Comparison of ENCODE assay signal across 22 mouse cellular contexts in the genomic region with DNA sequence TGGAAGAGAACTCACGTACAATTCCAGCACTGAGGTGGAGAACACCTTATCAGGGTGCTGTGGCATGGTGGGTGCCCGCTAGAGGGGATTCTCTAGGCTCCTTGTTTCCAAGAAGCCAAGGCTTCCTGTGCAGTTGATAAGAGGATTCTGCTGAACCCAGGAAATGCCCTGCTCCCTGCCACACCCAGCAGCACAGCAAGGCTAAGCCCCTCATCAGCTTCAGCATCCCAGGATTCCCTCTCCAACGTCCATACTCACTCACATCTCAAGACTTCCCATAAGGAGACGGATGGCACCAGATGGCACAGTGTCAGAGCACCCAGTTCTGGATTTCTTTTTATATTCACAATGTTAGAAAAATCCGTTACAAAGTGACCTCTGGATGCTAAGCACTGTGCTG.
"Had no signal": no experiment of that assay in that cellular context is flagged by ENCODE, and none has a peak within 500 bp of the region (broad histone marks: within the 10 kb centered on the region; RNA-seq: fewer than 3 reads in every experiment).

No protein-coding gene starts in this region.

- H3K4me3 ChIP-seq: forebrain, embryonic 15.5 days; heart, adult 2 months; heart, embryonic 13.5 days; heart, embryonic 15.5 days; hindbrain, embryonic 10.5 days; hindbrain, embryonic 12.5 days; limb, embryonic 13.5 days; limb, embryonic 15.5 days; liver, embryonic 13.5 days; liver, embryonic 15.5 days had no signal

- H3K9ac ChIP-seq: forebrain, embryonic 15.5 days; forebrain, postnatal 0 days; heart, embryonic 13.5 days; heart, embryonic 15.5 days; hindbrain, embryonic 12.5 days; hindbrain, embryonic 14.5 days; limb, embryonic 13.5 days; limb, embryonic 15.5 days; liver, embryonic 13.5 days; liver, embryonic 15.5 days had no signal

- H3K4me2 ChIP-seq: forebrain, embryonic 15.5 days; heart, embryonic 11.5 days; heart, embryonic 13.5 days; heart, embryonic 15.5 days; hindbrain, embryonic 12.5 days; hindbrain, embryonic 14.5 days; limb, embryonic 13.5 days; limb, embryonic 15.5 days; liver, embryonic 11.5 days; liver, embryonic 13.5 days; liver, embryonic 15.5 days had no signal

- DNase-seq: forebrain, postnatal 0 days; gastrocnemius, postnatal 25 days; heart, adult 2 months; heart, postnatal 14 days; heart, postnatal 4 days; layer of hippocampus, adult 9-11 months; layer of hippocampus, postnatal 36 days; left cerebral cortex, postnatal 4 days; liver, embryonic 13.5 days had no signal

- ATAC-seq: forebrain, embryonic 15.5 days; hindbrain, embryonic 16.5 days; inflammation-experienced regulatory T-cells, adult 6 months had no signal

- H3K27me3 ChIP-seq: forebrain, embryonic 15.5 days; heart, embryonic 13.5 days; heart, embryonic 15.5 days; hindbrain, embryonic 12.5 days; limb, embryonic 13.5 days; limb, embryonic 15.5 days; liver, embryonic 13.5 days; liver, embryonic 15.5 days had no signal

- H3K27ac ChIP-seq: forebrain, embryonic 15.5 days; heart, adult 2 months; heart, embryonic 13.5 days; heart, embryonic 15.5 days; hindbrain, embryonic 10.5 days; hindbrain, embryonic 12.5 days; hindbrain, embryonic 14.5 days; limb, embryonic 13.5 days; limb, embryonic 15.5 days; liver, embryonic 13.5 days; liver, embryonic 15.5 days had no signal

- H3K9me3 ChIP-seq: forebrain, embryonic 15.5 days; heart, embryonic 13.5 days; heart, embryonic 15.5 days; hindbrain, embryonic 10.5 days; hindbrain, embryonic 12.5 days; limb, embryonic 13.5 days; limb, embryonic 15.5 days; liver, embryonic 13.5 days; liver, embryonic 15.5 days had no signal

- H3K4me1 ChIP-seq: hindbrain, embryonic 10.5 days; hindbrain, embryonic 12.5 days; limb, embryonic 13.5 days had no signal
